18 mouse cellular contexts compared by ENCODE assay signal in the genomic region with DNA sequence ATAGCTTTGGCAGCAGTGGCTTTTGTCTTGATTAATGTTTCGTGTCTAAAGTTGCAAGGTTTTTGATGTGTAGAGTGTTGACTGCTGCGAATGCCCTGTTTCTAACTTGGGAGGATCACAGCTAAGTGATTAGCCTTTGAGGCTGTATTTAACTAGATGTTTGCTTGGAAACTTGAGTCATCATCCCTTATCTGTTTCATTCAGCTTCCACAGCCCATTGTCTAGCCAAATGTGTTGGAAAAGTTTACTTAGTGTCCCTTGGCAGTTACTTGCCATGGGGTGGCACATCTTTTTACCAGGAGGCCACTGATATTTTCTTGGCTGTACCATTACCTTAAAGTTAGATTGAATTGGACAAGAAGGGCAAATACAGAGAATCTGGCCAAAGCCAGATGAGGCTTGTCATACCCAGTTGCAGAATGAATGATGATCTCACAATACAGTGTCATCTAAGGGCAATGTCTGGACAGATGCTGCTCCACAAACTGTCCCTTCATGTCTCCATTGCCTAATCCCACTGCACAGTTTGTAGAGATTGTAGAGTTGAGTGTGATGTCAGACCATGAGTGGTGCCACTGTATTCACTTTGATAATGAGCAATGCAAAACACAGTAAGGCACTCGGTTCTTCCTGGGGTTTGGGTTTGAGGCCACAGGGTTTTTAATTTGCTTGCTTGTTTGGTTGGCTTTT.
DNase-seq lines count a peak whose midpoint lies in the region; ATAC-seq lines count a peak whose summit lies in the region.
"Had no signal": no experiment of that assay in that cellular context is flagged by ENCODE, and none has a peak within 500 bp of the region (broad histone marks: within the 10 kb centered on the region; RNA-seq: fewer than 3 reads in every experiment).

No protein-coding gene starts in this region.

- no peak for DNase-seq in lung, postnatal 4 days
- peak; percentile 41 to 45 for DNase-seq in heart, postnatal 10 days
- DNase-seq in layer of hippocampus, postnatal 14 days (ENCODE audit: low spot score in 2 of 2) = no peak
- no peak for DNase-seq in urinary bladder, adult 2 months (ENCODE audit: low spot score)
- DNase-seq: B cell, adult 2 months; cerebellum, adult 9-10 months; kidney, adult 18-20 months; kidney, postnatal 14 days; liver, embryonic 13.5 days; right cerebral cortex, postnatal 25 days; thymus, postnatal 25 days had no signal

- no peak overlapping the region for H3K9ac ChIP-seq in heart, embryonic 12.5 days
- H3K9ac ChIP-seq in heart, embryonic 11.5 days (ENCODE audit: low read depth, low read length) = no peak overlapping the region
- H3K9ac ChIP-seq in lung, embryonic 16.5 days (ENCODE audit: low read length) = no peak overlapping the region
- H3K9ac ChIP-seq: liver, embryonic 13.5 days; neural tube, embryonic 12.5 days had no signal

- ATAC-seq in heart, embryonic 12.5 days (ENCODE audit: insufficient number of reproducible peaks, low FRiP score) = peak; percentile 51; the same call in 1 of the 2 replicates
- ATAC-seq in heart, embryonic 11.5 days (replicated peaks; ENCODE audit: insufficient number of reproducible peaks, low FRiP score, low TSS enrichment) = no peak
- ATAC-seq in lung, embryonic 16.5 days (ENCODE audit: low read depth) = peak; percentile 77
- ATAC-seq: hindbrain, embryonic 16.5 days had no signal

- peaks cover 40% of the 10 kb centered on the region for H3K4me1 ChIP-seq in heart, embryonic 12.5 days (replicated peaks)
- H3K4me1 ChIP-seq in heart, embryonic 11.5 days (ENCODE audit: control insufficient read depth, insufficient read depth, low read length) = 0 out of 2 replicates have a peak, but pooled peaks cover 11% of the 10 kb centered on the region
- peaks cover 36% of the 10 kb centered on the region for H3K4me1 ChIP-seq in lung, embryonic 16.5 days (replicated peaks; ENCODE audit: control insufficient read depth, insufficient read depth, low read length)

- WGBS in heart, embryonic 12.5 days = 38% methylated on average over 3 of the region's 3 CpGs
- WGBS in heart, embryonic 11.5 days (ENCODE audit: insufficient replicate concordance) = 34% methylated on average over 3 of the region's 3 CpGs
- WGBS in lung, embryonic 16.5 days = 29% methylated on average over 3 of the region's 3 CpGs

- H3K36me3 ChIP-seq in heart, embryonic 12.5 days = no peaks in the 10 kb centered on the region
- H3K36me3 ChIP-seq in heart, embryonic 11.5 days (ENCODE audit: control insufficient read depth, insufficient read depth, low read length) = no peaks in the 10 kb centered on the region; the same call in 1 of the 2 replicates
- H3K36me3 ChIP-seq in lung, embryonic 16.5 days (ENCODE audit: control insufficient read depth, insufficient read depth, low read length) = no peaks in the 10 kb centered on the region
- H3K36me3 ChIP-seq: forebrain, embryonic 10.5 days; liver, embryonic 13.5 days; midbrain, embryonic 10.5 days; neural tube, embryonic 12.5 days had no signal

- intact Hi-C loops in heart, postnatal 10 days (cut with DNase I) = no loop called here

- H3K9me3 ChIP-seq in heart, embryonic 12.5 days (replicated peaks) = no peaks in the 10 kb centered on the region
- H3K9me3 ChIP-seq in heart, embryonic 11.5 days (replicated peaks; ENCODE audit: control insufficient read depth, low read length) = no peaks in the 10 kb centered on the region
- no peaks in the 10 kb centered on the region for H3K9me3 ChIP-seq in lung, embryonic 16.5 days (ENCODE audit: control insufficient read depth, low read length)
- H3K9me3 ChIP-seq: liver, embryonic 13.5 days; neural tube, embryonic 12.5 days had no signal

- H3K27me3 ChIP-seq in heart, embryonic 12.5 days (replicated peaks) = no peaks in the 10 kb centered on the region
- no peaks in the 10 kb centered on the region for H3K27me3 ChIP-seq in heart, embryonic 11.5 days (ENCODE audit: control insufficient read depth, insufficient read depth, low read length)
- no peaks in the 10 kb centered on the region for H3K27me3 ChIP-seq in lung, embryonic 16.5 days (ENCODE audit: control insufficient read depth, insufficient read depth, low read depth, low read length)
- H3K27me3 ChIP-seq: liver, embryonic 13.5 days; neural tube, embryonic 12.5 days had no signal

- no peak overlapping the region for H3K4me2 ChIP-seq in heart, embryonic 12.5 days
- no peak overlapping the region for H3K4me2 ChIP-seq in heart, embryonic 11.5 days
- no peak overlapping the region for H3K4me2 ChIP-seq in lung, embryonic 16.5 days (ENCODE audit: low read depth, low read length)
- H3K4me2 ChIP-seq: liver, embryonic 13.5 days; neural tube, embryonic 12.5 days had no signal

- no peak overlapping the region for H3K4me3 ChIP-seq in heart, embryonic 12.5 days
- no peak overlapping the region for H3K4me3 ChIP-seq in heart, embryonic 11.5 days (ENCODE audit: low read depth, low read length)
- no peak overlapping the region for H3K4me3 ChIP-seq in lung, embryonic 16.5 days (ENCODE audit: low read length)
- H3K4me3 ChIP-seq: forebrain, embryonic 10.5 days; liver, embryonic 13.5 days; midbrain, embryonic 10.5 days; neural tube, embryonic 12.5 days had no signal

- H3K27ac ChIP-seq in heart, embryonic 12.5 days (ENCODE audit: poor library complexity, severe bottlenecking) = peak overlapping the region; percentile 28; the same call in 1 of the 2 replicates
- H3K27ac ChIP-seq in heart, embryonic 11.5 days (ENCODE audit: low read depth, low read length) = no peak overlapping the region
- peak overlapping the region; percentile 38 for H3K27ac ChIP-seq in lung, embryonic 16.5 days (ENCODE audit: low read length)
- H3K27ac ChIP-seq: forebrain, embryonic 10.5 days; liver, embryonic 13.5 days; midbrain, embryonic 10.5 days; neural tube, embryonic 12.5 days had no signal

Comparison
In these comparisons a context has a peak if more than half of its experiments do, and no peak if none do; other contexts are left out.
1. DNase-seq: peak in heart, postnatal 10 days (2 of 2); none in lung, postnatal 4 days (0 of 2), layer of hippocampus, postnatal 14 days (0 of 2) and urinary bladder, adult 2 months (single experiment).